Mouse (Mus musculus): ENCODE data around the gene Adam12. TPM values are rescaled to one million over a fixed set of nuclear protein-coding genes. Genes with fewer than 3 reads are reported as not detected.

The Adam12 gene
- polyA plus RNA-seq, 1 experiment from 2014 or later, result 2.8 TPM

DNA sequence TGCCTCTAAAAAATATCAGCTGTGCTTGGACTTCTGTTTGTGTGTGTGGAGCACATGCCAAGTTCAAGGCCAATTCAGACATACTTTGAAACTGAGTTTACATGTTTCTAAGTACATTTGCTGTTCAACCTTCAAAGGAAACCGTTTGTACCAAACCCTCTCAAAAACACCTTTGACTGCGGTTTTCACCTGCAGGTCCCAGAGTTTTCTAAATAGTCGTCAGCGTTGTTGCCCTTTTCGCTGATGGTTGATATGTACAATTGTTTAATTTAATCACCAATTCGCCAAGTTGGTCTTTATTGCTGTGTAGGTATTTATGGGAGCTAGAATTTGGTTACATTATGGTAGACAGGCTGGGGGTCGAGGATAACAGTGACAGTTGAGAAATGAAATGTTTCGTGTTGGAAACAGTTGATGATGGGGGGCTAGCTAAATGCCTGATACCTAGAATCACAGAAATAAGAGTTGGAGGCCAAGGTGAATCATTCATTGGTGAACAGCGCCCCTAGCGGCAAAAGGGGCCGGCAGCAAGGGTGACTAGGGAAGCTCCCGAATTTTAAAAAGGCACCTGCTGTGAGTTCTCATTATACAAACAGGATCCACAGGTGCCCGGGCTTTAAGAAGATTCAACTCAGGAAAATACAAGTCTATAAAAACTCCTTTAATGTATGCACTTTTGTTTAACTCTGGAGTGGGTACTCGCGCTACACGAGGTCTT is 8.3 kb downstream of the Adam12 start:
- WGBS, result 29% methylated on average over 16 of the region's 16 CpGs
- H3K4me2 ChIP-seq, result peak overlapping the region; percentile 100
- no peaks in the 10 kb centered on the region for H3K36me3 ChIP-seq (replicated peaks)
- H3K27ac ChIP-seq, result no peak overlapping the region
- H3K9ac ChIP-seq, result no peak overlapping the region
- no peak for ATAC-seq (replicated peaks)
- peaks cover 19% of the 10 kb centered on the region for H3K4me1 ChIP-seq
- peak overlapping the region; percentile 63 for H3K4me3 ChIP-seq
- no peaks in the 10 kb centered on the region for H3K9me3 ChIP-seq
- H3K27me3 ChIP-seq (replicated peaks), result peaks cover 8% of the 10 kb centered on the region

GRCm38 (mm10) chr7:134207956-134208355 is 24.0 kb downstream of the Adam12 start:
- H3K9ac ChIP-seq, result no peak overlapping the region
- no peaks in the 10 kb centered on the region for H3K9me3 ChIP-seq
- no peaks in the 10 kb centered on the region for H3K36me3 ChIP-seq (replicated peaks)
- H3K4me2 ChIP-seq, result no peak overlapping the region
- WGBS, result 54% methylated on average over 10 of the region's 10 CpGs
- H3K27me3 ChIP-seq (replicated peaks), result no peaks in the 10 kb centered on the region
- no peak overlapping the region for H3K4me3 ChIP-seq
- no peaks in the 10 kb centered on the region for H3K4me1 ChIP-seq
- H3K27ac ChIP-seq, result no peak overlapping the region
- ATAC-seq (replicated peaks), result no peak

GRCm38 (mm10) chr7:134193089-134193488 is 38.9 kb downstream of the Adam12 start:
- 17% methylated on average over 3 of the region's 3 CpGs for WGBS
- Histone ChIP-seq H3K27ac (no peak overlapping the region), H3K4me3 (no peak overlapping the region), H3K9ac (no peak overlapping the region), H3K4me2 (no peak overlapping the region), H3K27me3 (replicated peaks) (no peaks in the 10 kb centered on the region), H3K4me1 (no peaks in the 10 kb centered on the region), H3K9me3 (no peaks in the 10 kb centered on the region), H3K36me3 (replicated peaks) (no peaks in the 10 kb centered on the region)
- no peak for ATAC-seq (replicated peaks)

DNA sequence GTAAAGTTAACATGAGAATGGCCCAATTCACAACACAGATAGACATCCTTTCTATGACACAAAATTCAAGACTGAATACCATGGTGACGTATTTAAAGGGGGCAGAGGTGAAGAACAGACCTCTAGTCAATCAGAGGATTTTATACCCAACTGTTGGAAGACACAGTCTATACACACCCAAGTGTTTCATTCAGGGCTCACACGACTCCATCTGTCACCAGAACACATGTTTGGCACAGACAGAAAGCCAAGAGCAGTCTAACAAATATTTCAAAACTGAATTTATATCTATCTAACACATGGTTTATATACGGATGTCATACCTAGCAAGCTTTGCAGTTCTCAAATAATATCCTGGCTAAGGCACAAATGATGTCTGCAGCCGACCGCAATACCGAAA is 41.8 kb downstream of the Adam12 start:
- no peak overlapping the region for H3K27ac ChIP-seq
- H3K4me3 ChIP-seq, result no peak overlapping the region
- H3K36me3 ChIP-seq (replicated peaks), result no peaks in the 10 kb centered on the region
- H3K9me3 ChIP-seq, result no peaks in the 10 kb centered on the region
- ATAC-seq (replicated peaks), result no peak
- H3K4me1 ChIP-seq, result no peaks in the 10 kb centered on the region
- no peak overlapping the region for H3K9ac ChIP-seq
- no peaks in the 10 kb centered on the region for H3K27me3 ChIP-seq (replicated peaks)
- H3K4me2 ChIP-seq, result no peak overlapping the region
- 84% methylated on average over 6 of the region's 6 CpGs for WGBS

- H3K4me1 ChIP-seq, result no peaks in the 10 kb centered on the region
- no peaks in the 10 kb centered on the region for H3K27me3 ChIP-seq (replicated peaks)
- no peak overlapping the region for H3K4me3 ChIP-seq
- 74% methylated on average over 6 of the region's 6 CpGs for WGBS
- H3K9me3 ChIP-seq, result no peaks in the 10 kb centered on the region
- H3K27ac ChIP-seq, result no peak overlapping the region
- no peak overlapping the region for H3K4me2 ChIP-seq
- ATAC-seq (replicated peaks), result no peak
- H3K36me3 ChIP-seq (replicated peaks), result no peaks in the 10 kb centered on the region
- no peak overlapping the region for H3K9ac ChIP-seq
These were observed 43.4 kb downstream of the Adam12 start for GRCm38 (mm10) chr7:134188565-134188964.

- Histone ChIP-seq H3K4me1 (no peaks in the 10 kb centered on the region), H3K9ac (no peak overlapping the region), H3K36me3 (replicated peaks) (no peaks in the 10 kb centered on the region), H3K4me2 (no peak overlapping the region), H3K4me3 (no peak overlapping the region), H3K27ac (no peak overlapping the region), H3K9me3 (no peaks in the 10 kb centered on the region), H3K27me3 (replicated peaks) (no peaks in the 10 kb centered on the region)
- WGBS, result 72% methylated on average over 1 of the region's 1 CpGs
- ATAC-seq (replicated peaks), result no peak
These were observed 44.0 kb downstream of the Adam12 start for GRCm38 (mm10) chr7:134187946-134188345.

- Histone ChIP-seq H3K36me3 (replicated peaks) (no peaks in the 10 kb centered on the region), H3K27me3 (replicated peaks) (no peaks in the 10 kb centered on the region), H3K4me1 (no peaks in the 10 kb centered on the region), H3K9me3 (no peaks in the 10 kb centered on the region), H3K4me3 (no peak overlapping the region), H3K27ac (no peak overlapping the region), H3K4me2 (no peak overlapping the region), H3K9ac (no peak overlapping the region)
- WGBS, result 87% methylated on average over 10 of the region's 10 CpGs
- no peak for ATAC-seq (replicated peaks)
These were observed 45.4 kb downstream of the Adam12 start for GRCm38 (mm10) chr7:134186497-134186896.

- ATAC-seq (replicated peaks), result no peak
- no peak overlapping the region for H3K27ac ChIP-seq
- no peaks in the 10 kb centered on the region for H3K36me3 ChIP-seq (replicated peaks)
- H3K9ac ChIP-seq, result no peak overlapping the region
- no peaks in the 10 kb centered on the region for H3K9me3 ChIP-seq
- no peaks in the 10 kb centered on the region for H3K4me1 ChIP-seq
- no peaks in the 10 kb centered on the region for H3K27me3 ChIP-seq (replicated peaks)
- WGBS, result 94% methylated on average over 4 of the region's 4 CpGs
- no peak overlapping the region for H3K4me2 ChIP-seq
- H3K4me3 ChIP-seq, result no peak overlapping the region
These were observed 46.2 kb downstream of the Adam12 start for GRCm38 (mm10) chr7:134185751-134186150.

DNA sequence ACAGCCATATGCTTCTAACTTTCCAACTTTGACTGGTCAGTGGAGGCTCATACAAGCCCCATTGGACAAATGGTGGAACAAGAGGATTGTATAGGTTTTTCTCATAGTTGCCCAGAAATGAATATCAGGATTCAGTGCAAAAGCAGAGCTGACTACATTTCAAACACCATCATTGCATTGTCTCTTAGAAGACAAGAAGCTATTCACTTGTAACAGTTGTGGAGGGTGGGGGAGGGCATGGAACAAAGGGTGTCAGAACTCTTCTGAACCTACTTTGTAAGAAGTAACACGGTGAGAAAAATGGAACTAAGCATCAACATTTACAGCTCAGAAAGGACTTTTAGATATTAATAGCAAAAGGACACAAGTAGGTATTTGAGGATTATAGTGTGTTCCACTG is 50.2 kb downstream of the Adam12 start:
- WGBS, result 58% methylated on average over 1 of the region's 1 CpGs
- H3K9ac ChIP-seq, result no peak overlapping the region
- no peak for ATAC-seq (replicated peaks)

DNA sequence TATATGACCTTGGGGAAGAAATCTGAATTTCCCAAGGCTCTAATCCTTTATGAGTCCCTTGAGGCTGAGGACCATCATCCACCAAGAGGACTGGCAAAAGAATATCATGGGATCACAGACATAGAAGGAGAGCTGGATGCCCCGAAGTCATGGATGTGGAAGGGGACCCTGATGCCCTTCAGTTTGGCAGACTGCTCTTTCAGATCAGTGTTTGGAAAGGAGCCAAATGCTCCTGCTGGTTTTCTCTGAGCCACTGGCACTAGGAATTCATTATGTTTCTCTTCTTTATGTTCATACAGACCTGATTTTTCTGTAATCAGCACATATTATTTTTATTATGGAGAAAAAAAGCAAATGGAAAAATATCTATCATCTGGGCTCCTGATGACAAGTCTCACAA is 50.9 kb downstream of the Adam12 start:
- H3K4me2 ChIP-seq, result no peak overlapping the region
- no peaks in the 10 kb centered on the region for H3K36me3 ChIP-seq (replicated peaks)
- H3K9ac ChIP-seq, result no peak overlapping the region
- no peaks in the 10 kb centered on the region for H3K4me1 ChIP-seq
- no peaks in the 10 kb centered on the region for H3K27me3 ChIP-seq (replicated peaks)
- H3K9me3 ChIP-seq, result no peaks in the 10 kb centered on the region
- ATAC-seq (replicated peaks), result no peak
- WGBS, result 76% methylated on average over 1 of the region's 1 CpGs
- no peak overlapping the region for H3K4me3 ChIP-seq
- no peak overlapping the region for H3K27ac ChIP-seq

More for the DNA sequence above, 50.2 kb downstream of the Adam12 start:
- Histone ChIP-seq H3K4me2 (no peak overlapping the region), H3K4me3 (no peak overlapping the region), H3K4me1 (no peaks in the 10 kb centered on the region), H3K36me3 (replicated peaks) (no peaks in the 10 kb centered on the region), H3K27ac (no peak overlapping the region), H3K9me3 (no peaks in the 10 kb centered on the region), H3K27me3 (replicated peaks) (no peaks in the 10 kb centered on the region)

DNA sequence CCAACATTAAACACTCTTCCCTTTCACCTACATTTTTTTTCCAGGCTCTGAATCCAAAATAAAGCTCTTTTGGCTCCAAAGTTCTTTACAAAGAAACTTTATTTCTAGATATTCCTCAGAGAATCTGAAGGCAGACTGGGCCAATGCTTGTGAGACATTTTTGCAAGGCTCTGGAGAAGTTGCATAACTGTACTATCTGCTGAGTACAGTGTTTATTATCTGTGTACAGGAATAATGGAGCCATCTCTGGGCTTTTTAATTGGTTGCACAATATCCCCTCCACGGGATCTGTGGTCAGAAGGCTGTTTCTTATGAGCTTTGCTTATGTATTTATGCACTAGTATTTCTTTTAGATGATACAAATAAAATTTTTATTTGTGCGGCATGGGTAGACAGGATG is 54.9 kb downstream of the Adam12 start:
- H3K9ac ChIP-seq, result no peak overlapping the region
- H3K4me3 ChIP-seq, result no peak overlapping the region
- no peaks in the 10 kb centered on the region for H3K27me3 ChIP-seq (replicated peaks)
- H3K9me3 ChIP-seq, result no peaks in the 10 kb centered on the region
- no peak overlapping the region for H3K27ac ChIP-seq
- ATAC-seq (replicated peaks), result no peak
- no peaks in the 10 kb centered on the region for H3K4me1 ChIP-seq
- H3K4me2 ChIP-seq, result no peak overlapping the region
- no peaks in the 10 kb centered on the region for H3K36me3 ChIP-seq (replicated peaks)
- WGBS, result 86% methylated on average over 2 of the region's 2 CpGs

- H3K4me2 ChIP-seq, result no peak overlapping the region
- 86% methylated on average over 4 of the region's 4 CpGs for WGBS
- H3K9me3 ChIP-seq, result no peaks in the 10 kb centered on the region
- no peak overlapping the region for H3K27ac ChIP-seq
- ATAC-seq (replicated peaks), result no peak
- no peaks in the 10 kb centered on the region for H3K27me3 ChIP-seq (replicated peaks)
- H3K9ac ChIP-seq, result no peak overlapping the region
- H3K36me3 ChIP-seq (replicated peaks), result no peaks in the 10 kb centered on the region
- no peak overlapping the region for H3K4me3 ChIP-seq
- H3K4me1 ChIP-seq, result no peaks in the 10 kb centered on the region
These were observed 56.7 kb downstream of the Adam12 start for GRCm38 (mm10) chr7:134175201-134175600.

GRCm38 (mm10) chr7:134173442-134174090 is 58.4 kb downstream of the Adam12 start:
- Histone ChIP-seq H3K4me3 (no peak overlapping the region), H3K9ac (no peak overlapping the region), H3K9me3 (no peaks in the 10 kb centered on the region), H3K27me3 (replicated peaks) (no peaks in the 10 kb centered on the region), H3K4me1 (no peaks in the 10 kb centered on the region), H3K27ac (no peak overlapping the region), H3K4me2 (no peak overlapping the region), H3K36me3 (replicated peaks) (no peaks in the 10 kb centered on the region)
- WGBS, result 83% methylated on average over 14 of the region's 14 CpGs
- ATAC-seq (replicated peaks), result no peak

Data from midbrain, embryonic 15.5 days (tissue).